Mouse (Mus musculus): Measurements from ENCODE around the gene B230118H07Rik.

Gene B230118H07Rik

GRCm38 (mm10) chr2:101649114-101649671, at the start of gene B230118H07Rik, which contains the start of gene Rag1:
Gene B230118H07Rik, minus strand, starts transcription at chr2:101649532.
Gene Rag1, minus strand, starts transcription at chr2:101649501.
- no peak for DNase-seq (ENCODE audit: low spot score)

- DNase-seq (ENCODE audit: low spot score) = no peak
These were observed 46.3 kb upstream of the B230118H07Rik start for GRCm38 (mm10) chr2:101695584-101695983.

- DNase-seq (ENCODE audit: low spot score) = no peak
These were observed 44.4 kb upstream of the B230118H07Rik start for GRCm38 (mm10) chr2:101693577-101694215.

GRCm38 (mm10) chr2:101693043-101693442, 43.7 kb upstream of the B230118H07Rik start:
- DNase-seq (ENCODE audit: low spot score) = no peak

- no peak for DNase-seq (ENCODE audit: low spot score)
These were observed 41.0 kb upstream of the B230118H07Rik start for GRCm38 (mm10) chr2:101690252-101690827.

GRCm38 (mm10) chr2:101688011-101688410, 38.7 kb upstream of the B230118H07Rik start:
- DNase-seq (ENCODE audit: low spot score) = no peak

- no peak for DNase-seq (ENCODE audit: low spot score)
These were observed 35.1 kb upstream of the B230118H07Rik start for GRCm38 (mm10) chr2:101684421-101684820.

- DNase-seq (ENCODE audit: low spot score) = no peak
These were observed 29.9 kb upstream of the B230118H07Rik start for GRCm38 (mm10) chr2:101679164-101679784.

- peak; percentile 55 for DNase-seq (ENCODE audit: low spot score)
These were observed 29.1 kb upstream of the B230118H07Rik start, which contains the start of gene Traf6 for GRCm38 (mm10) chr2:101678236-101679021. Gene Traf6, plus strand, starts transcription at chr2:101678429.

- no peak for DNase-seq (ENCODE audit: low spot score)
These were observed 24.2 kb upstream of the B230118H07Rik start for GRCm38 (mm10) chr2:101673547-101673946.

- no peak for DNase-seq (ENCODE audit: low spot score)
These were observed 19.4 kb upstream of the B230118H07Rik start for GRCm38 (mm10) chr2:101668751-101669150.

GRCm38 (mm10) chr2:101665703-101666092, 16.4 kb upstream of the B230118H07Rik start:
- DNase-seq (ENCODE audit: low spot score) = no peak

- peak; percentile 89 for DNase-seq (ENCODE audit: low spot score)
These were observed 15.8 kb upstream of the B230118H07Rik start for GRCm38 (mm10) chr2:101665058-101665702.

GRCm38 (mm10) chr2:101660536-101660935, 11.2 kb upstream of the B230118H07Rik start:
- DNase-seq (ENCODE audit: low spot score) = no peak

GRCm38 (mm10) chr2:101652921-101653597, 3.7 kb upstream of the B230118H07Rik start:
- DNase-seq (ENCODE audit: low spot score) = peak; percentile 78

- DNase-seq (ENCODE audit: low spot score) = no peak
These were observed 3.0 kb upstream of the B230118H07Rik start for GRCm38 (mm10) chr2:101652204-101652920.

- DNase-seq (ENCODE audit: low spot score) = no peak
These were observed 1.1 kb upstream of the B230118H07Rik start for GRCm38 (mm10) chr2:101650446-101650845.

- no peak for DNase-seq (ENCODE audit: low spot score)
These were observed 971 bp downstream of the B230118H07Rik start for GRCm38 (mm10) chr2:101648361-101648760.

- no peak for DNase-seq (ENCODE audit: low spot score)
These were observed 3.5 kb downstream of the B230118H07Rik start for GRCm38 (mm10) chr2:101645841-101646240.

GRCm38 (mm10) chr2:101639840-101640350, 9.4 kb downstream of the B230118H07Rik start:
- no peak for DNase-seq (ENCODE audit: low spot score)
